Mouse (Mus musculus) ES-E14 (cell line): ENCODE results near the gene Pced1b.

Source experiments
- MAFK ChIP-seq: IDR thresholded peaks from 2 replicates; pipeline ENCODE4 v1.6.1; 2014; ENCODE audit warnings: mild to moderate bottlenecking, low read depth, low read length, inconsistent platforms; ENCODE audit not compliant: insufficient read depth
- ZC3H11A ChIP-seq: IDR thresholded peaks from 2 replicates; pipeline ENCODE4 v1.6.1; 2012; ENCODE audit warnings: low read depth, mild to moderate bottlenecking, inconsistent platforms, low read length, borderline replicate concordance

- TF ChIP-seq ZC3H11A (no peak), MAFK (no peak)
Measured at GRCm38 (mm10) chr15:97245392-97245791, 1.5 kb upstream of the Pced1b start.
